Mouse (Mus musculus): ENCODE results near the gene Tcf20. TPM values are rescaled to one million over a fixed set of nuclear protein-coding genes. Genes with fewer than 3 reads are reported as not detected.

The Tcf20 gene
- polyA plus RNA-seq, 1 experiment from 2014 or later: 7.1 TPM

DNA sequence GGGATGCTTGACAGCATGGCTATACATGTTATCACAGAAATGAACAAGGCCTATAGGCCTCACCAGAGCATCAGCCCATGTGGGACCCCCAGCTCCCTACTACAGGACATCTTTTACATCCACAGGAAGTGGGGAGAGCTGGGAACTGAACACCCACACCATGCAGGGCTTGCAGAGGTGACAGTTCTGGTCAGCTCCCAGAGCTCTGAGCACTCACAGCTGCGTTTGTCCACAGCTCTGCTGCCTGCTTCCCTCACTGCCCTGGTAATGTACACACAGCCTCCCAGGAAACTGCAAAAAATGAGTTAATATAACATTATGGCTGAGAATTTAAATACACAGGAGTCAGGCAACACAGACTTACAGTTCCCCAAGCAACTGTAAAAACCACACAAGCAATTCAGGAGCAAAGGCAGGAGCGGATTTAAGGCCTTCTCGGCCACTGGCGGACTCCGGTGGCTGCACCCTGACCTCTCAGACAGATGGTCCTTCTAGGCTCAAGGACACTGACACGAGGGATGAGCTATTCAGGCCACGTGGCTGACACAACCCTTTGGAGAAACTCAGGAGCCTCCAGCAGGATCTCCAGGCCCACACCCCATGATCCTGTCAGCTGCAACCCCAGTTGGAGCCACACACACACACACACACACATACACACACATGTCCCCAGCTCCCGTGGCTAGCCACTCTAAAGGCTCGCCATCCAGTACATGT, 43.0 kb downstream of the Tcf20 start:
- H3K4me1 ChIP-seq: peaks cover 38% of the 10 kb centered on the region
- 82% methylated on average over 9 of the region's 9 CpGs for WGBS

DNA sequence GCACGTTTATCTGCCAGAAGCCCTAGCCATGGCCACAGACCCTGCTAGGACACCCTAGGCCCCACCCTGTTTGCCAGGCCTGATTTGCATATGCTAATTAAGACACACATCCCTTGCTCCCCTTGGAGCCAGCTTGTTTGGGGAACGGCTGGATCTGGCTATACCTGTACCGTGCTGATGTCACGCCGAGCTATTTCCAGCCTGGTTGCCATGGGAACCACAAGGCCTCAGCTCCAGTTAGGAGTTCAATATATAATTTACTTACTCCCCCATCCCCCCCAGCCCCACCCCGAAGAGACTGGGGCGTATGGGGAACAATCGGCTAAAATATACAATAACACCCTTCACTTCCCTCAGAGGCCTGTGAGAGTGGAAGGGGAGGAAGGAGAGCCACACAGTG, 45.9 kb downstream of the Tcf20 start:
- peaks cover 49% of the 10 kb centered on the region for H3K4me1 ChIP-seq
- 75% methylated on average over 8 of the region's 8 CpGs for WGBS
- no peak for DNase-seq (ENCODE audit: extremely low spot score, low spot score)
- H3K4me3 ChIP-seq: no peak overlapping the region
- no peaks in the 10 kb centered on the region for H3K9me3 ChIP-seq
- H3K36me3 ChIP-seq (replicated peaks): no peaks in the 10 kb centered on the region; the same call in 1 of the 2 replicates
- H3K27me3 ChIP-seq (ENCODE audit: poor library complexity, severe bottlenecking): peaks cover 51% of the 10 kb centered on the region
- H3K27ac ChIP-seq: peak overlapping the region; percentile 42; the same call in 1 of the 2 replicates

More for the DNA sequence above, 43.0 kb downstream of the Tcf20 start:
- H3K27ac ChIP-seq: no peak overlapping the region; the same call in 1 of the 2 replicates
- peaks cover 72% of the 10 kb centered on the region for H3K27me3 ChIP-seq (ENCODE audit: poor library complexity, severe bottlenecking)
- DNase-seq (ENCODE audit: extremely low spot score, low spot score): no peak
- H3K36me3 ChIP-seq (replicated peaks): no peaks in the 10 kb centered on the region; the same call in 1 of the 2 replicates
- H3K9me3 ChIP-seq: no peaks in the 10 kb centered on the region
- no peak overlapping the region for H3K4me3 ChIP-seq

DNA sequence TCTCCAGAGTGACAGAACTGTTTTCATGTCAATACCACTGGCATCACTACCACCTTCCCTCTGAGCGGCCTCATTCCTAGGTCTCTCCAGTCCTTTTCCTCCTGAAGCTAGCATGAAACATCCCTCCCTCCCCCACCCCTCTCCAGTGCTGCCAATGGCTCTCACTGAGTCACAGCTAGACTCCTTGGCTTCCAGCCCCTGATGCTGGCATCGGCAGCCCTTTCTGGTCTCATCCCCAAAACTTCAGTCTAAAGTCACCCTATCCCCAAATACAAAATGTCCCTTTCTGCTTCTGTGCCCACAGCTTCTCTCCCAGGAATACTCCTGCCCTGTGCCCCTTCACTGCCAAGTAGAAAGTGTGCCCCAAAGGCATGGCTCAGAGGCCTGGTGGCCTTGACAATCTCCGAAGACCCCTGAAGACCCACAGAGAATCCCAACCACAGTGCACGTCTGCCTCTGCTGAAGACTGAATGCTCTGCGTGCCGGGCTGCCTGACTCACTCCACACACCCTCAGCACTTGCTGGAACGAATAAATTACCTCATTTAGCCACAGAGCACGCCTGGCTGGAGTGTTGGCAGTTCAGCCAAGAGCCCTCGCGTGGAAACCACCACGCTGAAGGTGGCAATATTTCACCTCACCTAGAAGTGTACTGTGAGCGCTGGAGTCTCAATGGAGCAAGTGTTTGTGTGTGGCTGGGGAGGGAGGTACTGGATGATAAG, 47.0 kb downstream of the Tcf20 start:
- Histone ChIP-seq H3K36me3 (replicated peaks) (no peaks in the 10 kb centered on the region; the same call in 1 of the 2 replicates), H3K4me1 (peaks cover 57% of the 10 kb centered on the region), H3K4me3 (no peak overlapping the region), H3K27me3 (ENCODE audit: poor library complexity, severe bottlenecking) (peaks cover 52% of the 10 kb centered on the region), H3K9me3 (no peaks in the 10 kb centered on the region), H3K27ac (no peak overlapping the region)
- 75% methylated on average over 12 of the region's 12 CpGs for WGBS
- DNase-seq (ENCODE audit: extremely low spot score, low spot score): no peak

DNA sequence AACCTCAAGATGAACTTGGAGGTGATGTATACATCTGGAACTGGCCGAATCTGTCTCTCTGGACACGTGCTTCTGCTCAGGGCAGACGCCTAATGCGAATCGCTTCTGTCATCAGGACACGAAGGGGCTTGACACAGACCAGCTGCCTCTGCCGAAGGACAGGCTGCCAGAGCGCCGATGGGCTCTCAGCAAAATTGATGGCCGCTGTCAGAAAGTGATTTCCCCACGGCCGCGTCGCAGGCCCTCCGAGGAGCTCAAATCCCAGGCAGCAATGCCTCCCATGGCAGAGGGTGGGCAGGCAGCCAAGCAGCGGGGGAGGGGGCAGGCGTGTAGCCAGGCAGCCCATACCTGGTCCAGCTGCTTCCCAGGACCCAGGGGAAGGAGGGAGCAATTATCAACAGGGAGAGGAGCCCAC, 49.5 kb downstream of the Tcf20 start:
- H3K9me3 ChIP-seq: no peaks in the 10 kb centered on the region
- no peak for DNase-seq (ENCODE audit: extremely low spot score, low spot score)
- H3K36me3 ChIP-seq (replicated peaks): no peaks in the 10 kb centered on the region; the same call in 1 of the 2 replicates
- peak overlapping the region; percentile 32; the same call in 1 of the 2 replicates for H3K27ac ChIP-seq
- H3K4me1 ChIP-seq: peaks cover 82% of the 10 kb centered on the region
- H3K27me3 ChIP-seq (ENCODE audit: poor library complexity, severe bottlenecking): peaks cover 55% of the 10 kb centered on the region
- no peak overlapping the region for H3K4me3 ChIP-seq
- 72% methylated on average over 17 of the region's 17 CpGs for WGBS

DNA sequence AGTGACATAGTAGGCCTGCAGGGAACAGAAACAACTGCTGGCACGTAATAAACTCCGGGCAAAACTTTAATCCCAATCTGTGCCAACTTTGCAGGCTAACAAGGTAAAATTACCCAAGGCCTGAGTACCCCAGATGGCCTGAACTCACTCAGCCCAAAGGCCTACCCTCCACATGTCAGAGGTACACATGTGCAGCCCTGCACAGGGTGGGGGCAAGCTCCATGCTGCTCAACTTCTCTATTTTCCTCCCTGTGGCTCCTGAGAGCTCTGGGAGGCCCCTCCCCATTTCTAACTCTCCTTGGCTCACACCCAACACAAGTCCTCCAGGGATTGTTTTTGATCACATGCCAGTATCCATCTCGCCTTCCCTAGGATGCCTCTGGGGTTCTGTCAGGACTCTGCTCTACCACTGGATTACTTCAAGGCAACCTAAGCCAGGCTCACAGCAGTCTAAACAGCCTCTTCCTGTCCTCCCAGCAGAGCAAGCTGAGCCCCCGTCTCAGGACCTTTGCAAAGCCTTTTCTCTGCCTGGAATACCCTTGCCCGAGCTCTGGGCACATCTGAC, 50.2 kb downstream of the Tcf20 start:
- DNase-seq (ENCODE audit: extremely low spot score, low spot score): no peak
- Histone ChIP-seq H3K27ac (peak overlapping the region; percentile 32; the same call in 1 of the 2 replicates), H3K27me3 (ENCODE audit: poor library complexity, severe bottlenecking) (peaks cover 53% of the 10 kb centered on the region), H3K4me3 (no peak overlapping the region), H3K9me3 (no peaks in the 10 kb centered on the region), H3K36me3 (replicated peaks) (no peaks in the 10 kb centered on the region; the same call in 1 of the 2 replicates), H3K4me1 (peaks cover 85% of the 10 kb centered on the region)
- WGBS: 67% methylated on average over 5 of the region's 5 CpGs

DNA sequence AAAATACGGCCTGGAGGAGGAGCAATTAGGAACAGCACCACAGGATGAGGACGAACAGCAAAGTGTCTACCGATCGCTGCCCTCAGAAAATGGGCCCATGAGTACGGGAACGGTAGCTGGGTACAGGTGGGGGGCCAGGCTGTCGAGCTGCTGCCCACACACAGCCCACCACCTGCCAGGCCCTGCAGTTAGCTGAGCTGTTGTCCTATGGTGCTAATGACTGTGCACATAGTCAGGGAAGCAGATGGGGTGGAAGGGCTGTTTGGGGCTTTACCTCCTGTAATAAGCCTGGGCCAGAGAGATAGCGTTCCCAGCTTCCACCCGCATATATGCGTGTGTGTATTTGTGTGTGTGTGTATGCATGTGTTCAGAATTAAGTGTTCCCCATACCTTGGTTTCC, 52.7 kb downstream of the Tcf20 start:
- H3K4me1 ChIP-seq: peaks cover 69% of the 10 kb centered on the region
- WGBS: 83% methylated on average over 10 of the region's 10 CpGs
- H3K27me3 ChIP-seq (ENCODE audit: poor library complexity, severe bottlenecking): peaks cover 61% of the 10 kb centered on the region
- H3K9me3 ChIP-seq: no peaks in the 10 kb centered on the region
- DNase-seq (ENCODE audit: extremely low spot score, low spot score): no peak
- no peaks in the 10 kb centered on the region; the same call in 1 of the 2 replicates for H3K36me3 ChIP-seq (replicated peaks)
- H3K27ac ChIP-seq: 0 out of 2 replicates have a peak overlapping the region, but pooled peaks have one; percentile 41
- no peak overlapping the region for H3K4me3 ChIP-seq

DNA sequence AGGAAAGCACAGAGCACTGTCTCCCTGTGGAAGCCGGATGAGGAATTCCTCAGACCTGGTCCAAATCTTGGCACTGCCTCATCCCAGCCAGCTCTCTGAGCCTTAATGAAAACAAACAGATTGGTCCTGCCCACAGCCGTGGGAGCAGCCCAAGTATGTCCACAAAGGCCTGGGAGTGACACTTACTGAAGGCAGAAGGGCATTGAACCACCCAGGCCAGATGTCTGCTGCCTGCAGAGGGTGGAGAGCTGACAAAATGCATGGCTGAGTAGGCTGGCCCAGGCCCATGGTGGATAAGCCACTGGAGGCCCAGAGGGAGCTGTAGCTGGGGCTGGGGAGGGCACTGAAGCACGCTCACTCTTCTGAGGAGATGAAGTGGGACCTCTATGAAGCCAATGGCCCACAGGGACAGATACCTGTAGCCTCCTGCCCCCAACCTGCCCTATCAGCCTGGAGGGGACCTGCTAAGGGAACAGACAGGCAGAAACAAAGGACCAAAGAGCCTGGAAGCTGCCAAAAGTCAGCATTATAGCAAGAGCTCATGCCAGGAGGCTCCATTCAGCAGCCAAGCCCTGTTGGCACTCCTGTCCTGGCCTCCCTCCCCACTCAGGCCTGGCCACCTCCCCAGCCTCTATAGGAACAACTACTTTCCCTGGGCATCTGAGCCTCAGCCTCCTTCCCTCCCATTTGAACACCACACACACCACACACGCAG, 54.6 kb downstream of the Tcf20 start:
- peaks cover 76% of the 10 kb centered on the region for H3K27me3 ChIP-seq (ENCODE audit: poor library complexity, severe bottlenecking)
- no peak overlapping the region for H3K4me3 ChIP-seq
- peak overlapping the region; percentile 68 for H3K27ac ChIP-seq
- no peak for DNase-seq (ENCODE audit: extremely low spot score, low spot score)
- H3K4me1 ChIP-seq: peaks cover 79% of the 10 kb centered on the region
- WGBS: 49% methylated on average over 4 of the region's 4 CpGs
- H3K9me3 ChIP-seq: no peaks in the 10 kb centered on the region
- H3K36me3 ChIP-seq (replicated peaks): no peaks in the 10 kb centered on the region

DNA sequence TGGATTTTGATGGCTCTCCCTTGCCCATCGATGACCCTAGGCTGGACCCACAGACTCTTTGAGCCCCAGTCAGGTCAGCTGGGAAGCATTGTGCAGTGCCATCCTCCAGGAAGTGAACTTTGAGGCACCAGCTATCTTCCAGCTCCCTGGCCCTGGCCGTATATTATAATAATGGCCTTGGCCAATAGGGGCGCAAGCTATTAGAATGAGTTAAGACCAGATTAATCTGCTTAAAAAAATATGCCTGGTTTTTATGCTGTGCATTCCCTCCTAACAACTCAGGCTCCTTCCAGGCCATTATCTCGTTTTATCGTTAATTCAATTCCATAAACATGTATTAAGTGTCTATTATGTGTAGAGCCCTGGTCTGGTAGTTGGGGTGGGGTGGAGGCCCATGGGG, 56.2 kb downstream of the Tcf20 start:
- H3K27me3 ChIP-seq (ENCODE audit: poor library complexity, severe bottlenecking): peaks cover 84% of the 10 kb centered on the region
- H3K4me1 ChIP-seq: peaks cover 80% of the 10 kb centered on the region
- no peak overlapping the region for H3K27ac ChIP-seq
- 91% methylated on average over 5 of the region's 5 CpGs for WGBS
- H3K36me3 ChIP-seq (replicated peaks): no peaks in the 10 kb centered on the region
- no peak overlapping the region for H3K4me3 ChIP-seq
- no peaks in the 10 kb centered on the region for H3K9me3 ChIP-seq
- DNase-seq (ENCODE audit: extremely low spot score, low spot score): no peak

DNA sequence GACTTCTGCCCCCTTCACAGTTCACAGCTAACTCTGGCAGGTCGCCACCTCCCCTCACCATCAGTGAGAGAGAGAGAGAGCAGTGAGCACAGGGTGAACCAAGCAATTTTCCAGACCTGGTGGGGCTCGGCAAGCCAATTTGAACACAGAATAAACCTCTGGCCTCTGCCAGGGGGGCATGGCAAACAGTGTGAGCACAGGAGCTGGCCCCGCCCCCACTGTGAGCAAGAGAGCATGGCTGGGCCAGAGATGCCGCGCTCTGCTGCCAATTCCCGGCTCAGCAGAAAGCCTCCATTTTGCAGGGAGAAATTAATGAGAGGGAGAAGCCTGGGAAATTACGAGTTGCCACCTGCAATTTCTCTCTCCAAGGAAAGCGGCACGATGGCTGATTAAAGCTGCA, 58.1 kb downstream of the Tcf20 start:
- no peak overlapping the region for H3K4me3 ChIP-seq
- H3K27me3 ChIP-seq (ENCODE audit: poor library complexity, severe bottlenecking): peaks cover 83% of the 10 kb centered on the region
- H3K27ac ChIP-seq: peak overlapping the region; percentile 66; the same call in 1 of the 2 replicates
- peaks cover 80% of the 10 kb centered on the region for H3K4me1 ChIP-seq
- DNase-seq (ENCODE audit: extremely low spot score, low spot score): no peak
- WGBS: 34% methylated on average over 9 of the region's 9 CpGs
- no peaks in the 10 kb centered on the region for H3K9me3 ChIP-seq
- no peaks in the 10 kb centered on the region for H3K36me3 ChIP-seq (replicated peaks)

DNA sequence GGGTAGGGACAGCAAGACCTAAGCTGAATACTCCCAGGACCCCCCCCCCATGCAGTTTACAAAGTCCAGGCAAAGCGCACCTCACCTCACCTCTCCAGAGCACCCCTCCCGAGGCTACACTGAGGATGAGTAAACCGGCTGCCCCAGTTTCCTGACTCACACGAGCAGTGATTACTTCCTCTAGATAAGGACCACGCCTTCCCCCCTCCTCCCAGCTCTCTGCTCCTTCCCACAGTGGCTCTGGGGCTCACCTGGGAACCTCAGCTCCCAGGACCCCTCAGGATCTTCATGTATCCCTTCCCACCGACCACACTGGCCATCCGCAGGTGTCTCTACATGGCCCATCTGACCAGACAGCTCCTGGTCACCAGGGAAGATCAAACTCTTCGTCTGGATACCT, 58.8 kb downstream of the Tcf20 start:
- 56% methylated on average over 8 of the region's 8 CpGs for whole genome bisulfite sequencing
- Histone ChIP-seq H3K9me3 (no peaks in the 10 kb centered on the region), H3K27ac (peak overlapping the region; percentile 66), H3K4me1 (peaks cover 80% of the 10 kb centered on the region), H3K27me3 (ENCODE audit: poor library complexity, severe bottlenecking) (peaks cover 82% of the 10 kb centered on the region), H3K36me3 (replicated peaks) (no peaks in the 10 kb centered on the region), H3K4me3 (no peak overlapping the region)
- DNase-seq (ENCODE audit: extremely low spot score, low spot score): no peak

DNA sequence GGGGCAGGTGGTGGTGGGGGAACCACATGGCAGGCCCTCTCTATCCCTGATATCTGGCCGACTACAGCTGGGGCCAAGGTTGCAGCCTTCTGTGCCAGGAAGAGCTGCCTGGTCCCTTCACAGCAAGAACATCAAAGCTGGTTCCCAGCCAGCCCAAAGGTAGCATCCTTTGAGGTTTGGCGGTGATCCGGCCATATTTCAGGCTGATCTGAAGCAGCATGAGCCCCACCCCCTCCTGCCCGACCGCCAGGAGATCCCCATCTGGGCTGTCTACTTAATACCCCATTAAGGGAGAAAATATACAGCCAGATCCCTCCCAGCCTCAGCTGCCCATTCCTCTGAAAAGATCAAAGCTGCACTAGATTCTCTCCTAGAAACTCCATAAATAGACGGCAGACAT, 59.6 kb downstream of the Tcf20 start:
- Histone ChIP-seq H3K27me3 (ENCODE audit: poor library complexity, severe bottlenecking) (peaks cover 84% of the 10 kb centered on the region), H3K9me3 (no peaks in the 10 kb centered on the region), H3K27ac (peak overlapping the region; percentile 48; the same call in 1 of the 2 replicates), H3K36me3 (replicated peaks) (no peaks in the 10 kb centered on the region), H3K4me1 (peaks cover 80% of the 10 kb centered on the region), H3K4me3 (no peak overlapping the region)
- DNase-seq (ENCODE audit: extremely low spot score, low spot score): no peak
- 54% methylated on average over 6 of the region's 6 CpGs for WGBS

DNA sequence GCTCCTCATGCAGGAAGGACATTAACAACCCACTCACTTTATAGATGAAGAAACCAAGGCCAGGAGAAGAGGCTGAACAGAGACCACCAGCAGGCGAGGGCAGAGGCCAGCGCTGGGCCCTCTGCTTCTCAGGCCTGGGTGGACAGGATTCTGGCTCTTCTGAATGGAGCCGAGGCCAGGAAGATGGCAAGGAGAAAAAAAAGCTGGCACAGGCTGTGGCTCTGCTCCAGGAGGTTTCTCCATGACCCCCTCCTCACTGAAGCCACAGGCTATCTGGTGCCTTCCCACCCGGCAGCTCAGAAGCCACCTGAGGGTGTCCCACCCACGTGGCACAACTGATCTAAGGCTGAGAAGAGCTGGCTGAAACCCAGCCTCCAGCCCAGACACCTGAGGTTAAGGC, 60.6 kb downstream of the Tcf20 start:
- WGBS: 81% methylated on average over 5 of the region's 5 CpGs
- peaks cover 88% of the 10 kb centered on the region for H3K27me3 ChIP-seq (ENCODE audit: poor library complexity, severe bottlenecking)
- no peak overlapping the region for H3K27ac ChIP-seq

More for the DNA sequence above, 60.6 kb downstream of the Tcf20 start:
- H3K4me1 ChIP-seq: peaks cover 83% of the 10 kb centered on the region
- no peaks in the 10 kb centered on the region for H3K9me3 ChIP-seq
- no peak for DNase-seq (ENCODE audit: extremely low spot score, low spot score)
- H3K4me3 ChIP-seq: no peak overlapping the region
- no peaks in the 10 kb centered on the region for H3K36me3 ChIP-seq (replicated peaks)

All from forebrain, embryonic 10.5 days (tissue).